Mouse (Mus musculus) erythroblast, embryonic 14.5 days (primary cell): ENCODE data around the gene Foxa2. TPM values are rescaled to one million over a fixed set of nuclear protein-coding genes. Genes with fewer than 3 reads are reported as not detected.

ENCODE experiments used
- H3K27me3 ChIP-seq: 2 replicates; pipeline ENCODE4 v1.6.1; 2012; ENCODE audit warnings: inconsistent platforms; ENCODE audit not compliant: control insufficient read depth
- H3K36me3 ChIP-seq: 2 replicates; pipeline ENCODE4 v1.6.1; 2012; ENCODE audit warnings: mild to moderate bottlenecking, inconsistent platforms; ENCODE audit not compliant: control insufficient read depth
- H3K4me1 ChIP-seq: 2 replicates; pipeline ENCODE4 v1.6.1; 2012; ENCODE audit warnings: inconsistent platforms; ENCODE audit not compliant: control insufficient read depth
- H3K4me3 ChIP-seq: replicated peaks from 2 replicates; pipeline ENCODE3; 2012; ENCODE audit warnings: moderate library complexity, mild to moderate bottlenecking, inconsistent platforms
- H3K9me3 ChIP-seq: 2 replicates; pipeline ENCODE4 v1.6.1; 2012; ENCODE audit warnings: low read length, inconsistent platforms, mixed read lengths; ENCODE audit not compliant: control insufficient read depth
- GATA1 ChIP-seq: IDR thresholded peaks from 2 replicates; pipeline ENCODE4 v1.6.1; 2012; ENCODE audit warnings: low read length, inconsistent platforms, mixed read lengths
- TAL1 ChIP-seq: IDR thresholded peaks from 3 replicates; pipeline ENCODE4 v1.6.1; 2012; ENCODE audit warnings: low read length, inconsistent platforms, mixed read lengths
- polyA plus RNA-seq: library from polyadenylated mRNA; stranded (reverse); fragments of >175 nt; gene quantifications from 2 replicates; pipeline ENCODE4 v1.2.3, GENCODE M21; 2012

Foxa2 gene
- 0.13 TPM in 1 of 2 replicates, not detected in the other for polyA plus RNA-seq

DNA sequence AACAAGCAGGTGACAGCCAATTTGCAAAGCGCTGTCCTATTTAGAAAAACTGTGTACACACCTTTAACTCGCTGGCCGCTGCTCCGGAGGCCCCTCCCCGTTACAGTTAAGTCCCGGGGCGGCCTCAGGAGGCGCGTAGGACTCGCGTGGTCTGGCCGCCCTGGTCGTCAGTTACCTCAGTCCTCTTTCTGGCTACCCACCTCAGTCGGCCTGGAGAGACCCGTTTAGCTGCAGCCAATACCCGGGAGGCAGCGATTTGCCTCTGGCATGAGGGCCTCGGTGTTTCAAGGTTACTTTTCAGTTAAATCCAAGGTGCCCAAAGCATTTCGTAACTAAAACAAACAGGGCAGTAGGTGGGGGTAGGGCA, at the start of gene Foxa2:
Gene Foxa2, minus strand, starts transcription at position 171 of the 367 bp plus-strand sequence.
- peak within 1 kb of the TSS; percentile 45 for H3K4me3 ChIP-seq

DNA sequence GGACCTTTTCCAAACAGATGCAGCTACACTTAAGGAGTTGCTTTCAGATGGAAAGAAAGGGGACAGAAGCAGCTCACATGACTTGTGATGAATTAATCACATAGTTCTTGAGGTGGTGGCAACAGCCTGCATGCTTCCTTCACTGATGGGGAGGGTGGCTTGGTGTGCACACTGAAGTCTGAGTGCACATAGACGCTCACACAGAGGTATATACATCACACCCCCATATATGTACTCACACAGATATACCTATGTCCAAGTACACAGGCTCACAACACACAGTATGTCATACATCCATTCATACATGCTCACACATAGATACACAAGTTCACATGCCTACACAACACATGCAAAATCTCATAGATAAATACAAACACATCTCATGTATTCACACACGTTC, 45.3 kb upstream of the Foxa2 start:
- Histone ChIP-seq H3K36me3 (no peaks in the 10 kb centered on the region), H3K4me1 (no peaks in the 10 kb centered on the region)
- TF ChIP-seq TAL1 (no peak), GATA1 (no peak)

More for the DNA sequence above, at the start of gene Foxa2:
- H3K9me3 ChIP-seq = no peaks in the 10 kb centered on the region; the same call in 1 of the 2 replicates
- TF ChIP-seq TAL1 (no peak), GATA1 (no peak)
- no peaks in the 10 kb centered on the region; the same call in 1 of the 2 replicates for H3K36me3 ChIP-seq
- H3K27me3 ChIP-seq = peaks cover 80% of the 10 kb centered on the region
- H3K4me1 ChIP-seq = no peaks in the 10 kb centered on the region

DNA sequence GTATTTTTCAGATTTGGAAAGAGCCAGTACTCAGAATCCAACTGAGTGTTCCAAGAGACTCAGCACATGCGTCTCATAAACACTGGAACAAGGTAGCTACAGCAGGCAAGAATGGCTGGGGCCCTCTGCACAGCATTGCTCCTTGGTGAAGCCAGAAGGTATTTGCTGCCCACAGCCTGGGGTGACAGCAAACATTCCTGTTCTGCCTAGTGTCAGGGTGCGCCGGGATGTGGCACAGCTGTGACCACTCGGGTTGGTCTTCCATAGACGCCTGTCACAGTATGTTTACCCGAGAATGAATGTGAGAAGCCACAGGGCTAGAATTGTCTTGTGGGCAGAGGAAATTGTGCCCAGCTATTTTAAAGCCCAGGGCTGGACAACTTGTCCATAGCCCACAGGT, 44.9 kb upstream of the Foxa2 start:
- Histone ChIP-seq H3K9me3 (no peaks in the 10 kb centered on the region), H3K4me3 (no peak overlapping the region), H3K27me3 (no peaks in the 10 kb centered on the region), H3K4me1 (no peaks in the 10 kb centered on the region), H3K36me3 (no peaks in the 10 kb centered on the region)
- TF ChIP-seq TAL1 = no peak
- no peak for TF ChIP-seq GATA1

More for the DNA sequence above, 45.3 kb upstream of the Foxa2 start:
- no peaks in the 10 kb centered on the region for H3K27me3 ChIP-seq
- no peaks in the 10 kb centered on the region for H3K9me3 ChIP-seq
- no peak overlapping the region for H3K4me3 ChIP-seq

DNA sequence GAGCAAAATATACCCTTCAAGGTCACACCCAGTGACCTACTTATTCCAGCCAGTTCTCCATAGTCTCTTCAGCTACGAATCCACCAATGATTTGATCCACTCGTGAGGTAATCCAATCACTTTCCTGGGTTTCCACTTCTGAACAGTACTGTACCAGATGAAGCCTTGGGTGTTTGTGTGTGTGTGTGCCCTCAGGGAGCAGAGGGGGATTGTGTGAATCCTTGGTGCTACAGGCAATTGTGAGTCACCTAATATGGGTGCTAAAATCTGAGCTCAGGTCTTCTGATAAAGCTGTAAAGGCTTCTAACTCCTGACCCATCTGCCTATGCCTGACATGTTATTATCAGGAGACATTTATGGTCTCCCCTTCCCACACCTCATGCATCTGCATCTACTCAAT, 43.3 kb upstream of the Foxa2 start:
- Histone ChIP-seq H3K9me3 (no peaks in the 10 kb centered on the region), H3K4me3 (no peak overlapping the region), H3K36me3 (no peaks in the 10 kb centered on the region), H3K27me3 (no peaks in the 10 kb centered on the region), H3K4me1 (no peaks in the 10 kb centered on the region)
- TF ChIP-seq TAL1 (no peak), GATA1 (no peak)

DNA sequence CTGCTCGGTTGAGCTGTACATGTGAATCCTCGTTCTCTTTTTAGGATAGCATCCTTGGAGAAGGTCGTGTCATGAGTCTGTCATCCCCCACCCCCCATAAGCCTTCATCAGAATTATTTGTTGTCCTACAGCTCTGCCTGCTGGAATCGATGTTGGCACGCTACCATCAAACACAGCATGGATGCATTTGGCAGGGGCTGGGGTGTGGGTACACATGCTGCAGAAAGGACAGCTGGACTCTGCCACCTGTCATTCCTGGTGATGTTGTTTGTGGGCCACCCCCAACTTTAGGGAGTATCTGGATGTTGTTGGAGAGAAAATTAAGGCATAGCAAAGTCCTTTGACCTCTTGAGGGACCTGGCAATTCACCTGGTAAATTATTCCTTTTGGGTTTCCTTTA, 38.8 kb upstream of the Foxa2 start:
- Histone ChIP-seq H3K27me3 (no peaks in the 10 kb centered on the region), H3K36me3 (no peaks in the 10 kb centered on the region), H3K4me3 (no peak overlapping the region), H3K9me3 (no peaks in the 10 kb centered on the region), H3K4me1 (no peaks in the 10 kb centered on the region)
- no peak for TF ChIP-seq TAL1
- no peak for TF ChIP-seq GATA1

DNA sequence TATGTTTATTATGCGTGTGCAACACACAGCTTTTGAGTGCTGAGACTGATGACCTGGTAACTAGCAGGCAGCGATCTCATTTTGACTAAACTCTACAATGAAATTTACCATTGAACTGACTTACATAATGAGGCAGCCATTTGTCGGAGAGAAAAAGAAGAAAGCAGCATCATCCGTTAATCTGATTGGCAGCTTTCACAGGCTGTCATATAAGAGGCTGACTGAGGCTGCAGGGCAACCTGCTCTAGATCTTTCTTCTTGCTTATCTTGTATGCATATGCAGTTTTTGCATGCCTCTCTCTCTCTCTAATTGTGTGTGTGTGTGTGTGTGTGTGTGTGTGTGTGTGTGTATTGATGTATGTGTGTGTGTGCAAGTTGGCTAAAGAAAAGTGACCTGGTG, 38.4 kb upstream of the Foxa2 start:
- TF ChIP-seq TAL1 (no peak), GATA1 (no peak)
- H3K27me3 ChIP-seq = no peaks in the 10 kb centered on the region

DNA sequence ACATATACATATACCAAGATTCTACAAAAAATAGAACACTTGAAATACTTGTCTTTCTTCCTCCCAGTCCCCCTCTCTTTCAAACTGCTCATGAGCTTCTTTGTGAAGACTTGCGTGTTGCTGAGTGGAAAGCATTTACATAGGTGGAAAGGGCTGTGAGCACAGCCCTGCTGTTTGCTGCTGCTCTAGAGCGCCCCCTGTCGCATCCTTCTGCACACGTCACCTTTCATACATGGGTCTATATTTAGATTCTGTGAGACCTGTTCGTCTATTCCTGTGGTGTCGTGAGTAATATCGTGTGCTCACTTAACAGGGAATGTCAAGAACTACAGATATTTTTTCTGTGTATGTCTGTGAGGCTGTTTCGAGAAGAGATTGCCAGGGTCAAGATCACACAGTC, 35.5 kb upstream of the Foxa2 start:
- Histone ChIP-seq H3K4me1 (no peaks in the 10 kb centered on the region), H3K27me3 (no peaks in the 10 kb centered on the region), H3K4me3 (no peak overlapping the region), H3K36me3 (no peaks in the 10 kb centered on the region), H3K9me3 (no peaks in the 10 kb centered on the region)
- TF ChIP-seq TAL1 = no peak
- no peak for TF ChIP-seq GATA1

More for the DNA sequence above, 38.4 kb upstream of the Foxa2 start:
- no peaks in the 10 kb centered on the region for H3K4me1 ChIP-seq
- no peaks in the 10 kb centered on the region for H3K36me3 ChIP-seq
- H3K4me3 ChIP-seq = no peak overlapping the region
- no peaks in the 10 kb centered on the region for H3K9me3 ChIP-seq

DNA sequence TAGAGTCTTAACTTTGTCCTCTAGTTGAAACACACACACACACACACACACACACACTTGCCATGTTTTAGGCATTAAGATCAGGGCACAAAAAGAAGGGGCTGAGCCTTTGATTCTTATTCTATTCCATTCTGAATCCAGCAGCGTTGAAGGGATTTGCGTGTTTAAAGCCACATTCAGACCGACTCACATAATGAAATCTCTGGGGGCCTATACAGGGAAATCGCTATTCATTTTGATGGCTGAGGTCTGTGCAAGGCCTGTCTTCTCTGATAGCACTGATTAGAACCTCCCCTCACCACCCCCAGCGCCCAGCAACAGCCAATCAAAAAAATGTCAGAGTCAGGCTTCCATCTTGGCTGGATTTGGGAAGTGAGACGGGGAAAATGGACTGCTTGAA, 13.9 kb upstream of the Foxa2 start:
- H3K9me3 ChIP-seq = no peaks in the 10 kb centered on the region
- no peak for TF ChIP-seq GATA1
- no peak for TF ChIP-seq TAL1
- no peaks in the 10 kb centered on the region for H3K36me3 ChIP-seq
- no peaks in the 10 kb centered on the region for H3K27me3 ChIP-seq
- H3K4me1 ChIP-seq = no peaks in the 10 kb centered on the region
- no peak overlapping the region for H3K4me3 ChIP-seq

DNA sequence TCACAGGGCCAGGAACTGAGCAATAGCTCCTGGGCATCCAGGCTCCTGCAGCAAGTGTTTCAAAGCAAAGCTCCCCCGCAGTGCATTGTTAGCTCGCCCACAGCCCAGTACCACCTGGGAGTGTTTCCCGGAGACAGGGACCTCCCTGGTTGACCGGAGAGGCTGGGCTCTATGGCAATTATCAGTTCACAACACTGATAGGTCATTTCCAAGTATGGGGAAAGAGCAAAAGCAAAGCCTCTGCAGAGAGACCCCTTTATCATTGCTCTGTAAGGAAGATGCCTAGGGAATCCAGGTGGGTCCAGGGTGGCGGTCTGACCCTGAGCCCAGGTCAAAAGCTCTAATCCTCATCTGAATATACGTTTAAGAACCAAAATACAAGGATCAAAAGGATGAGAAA, 6.6 kb upstream of the Foxa2 start:
- TF ChIP-seq GATA1 = no peak
- TF ChIP-seq TAL1 = no peak
- no peaks in the 10 kb centered on the region for H3K36me3 ChIP-seq
- H3K4me1 ChIP-seq = no peaks in the 10 kb centered on the region
- peaks cover 22% of the 10 kb centered on the region for H3K27me3 ChIP-seq
- no peak overlapping the region for H3K4me3 ChIP-seq
- no peaks in the 10 kb centered on the region for H3K9me3 ChIP-seq

DNA sequence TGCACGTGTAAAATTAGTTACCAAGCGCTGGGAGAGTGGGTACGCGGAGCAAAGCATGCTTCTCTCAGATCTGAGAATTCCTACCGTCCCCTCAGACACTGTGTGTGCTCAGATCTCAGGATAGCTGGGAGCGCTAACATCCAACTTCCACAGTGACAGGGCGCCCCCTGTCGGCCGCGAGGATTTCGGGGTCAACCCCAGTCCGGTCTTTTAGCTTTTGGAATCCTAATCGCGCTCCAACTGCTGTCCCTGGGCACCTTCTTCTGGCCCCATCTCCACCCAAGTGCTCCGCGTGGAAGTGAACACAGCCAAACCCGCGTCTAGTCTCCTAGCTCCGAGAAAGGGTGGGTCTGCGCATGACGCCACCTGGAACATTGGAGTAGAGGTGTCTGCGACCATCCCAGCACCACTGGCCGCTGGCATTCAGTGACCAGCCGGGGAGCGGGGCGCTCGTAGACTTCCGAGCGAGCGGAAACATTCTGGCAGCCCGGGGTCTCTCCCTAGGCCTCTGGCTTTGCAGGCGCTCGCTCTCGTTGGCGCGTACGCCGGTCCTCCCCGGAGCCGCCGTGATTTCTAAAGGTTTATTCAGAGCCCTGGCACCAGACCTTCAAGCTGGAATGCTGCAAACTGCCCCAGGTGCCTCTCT, 1.8 kb upstream of the Foxa2 start:
- no peaks in the 10 kb centered on the region; the same call in 1 of the 2 replicates for H3K36me3 ChIP-seq
- TF ChIP-seq TAL1 (no peak), GATA1 (no peak)
- no peaks in the 10 kb centered on the region for H3K4me1 ChIP-seq
- peaks cover 70% of the 10 kb centered on the region for H3K27me3 ChIP-seq
- peak overlapping the region; percentile 19 for H3K4me3 ChIP-seq
- no peaks in the 10 kb centered on the region; the same call in 1 of the 2 replicates for H3K9me3 ChIP-seq
